In genomic region chr2:118897808-118898207, GRCm38 (mm10) we compare ENCODE assay signal across 12 mouse cellular contexts. TPM values are rescaled to one million over a fixed set of nuclear protein-coding genes. Genes with fewer than 3 reads are reported as not detected.
DNase-seq lines count a peak whose midpoint lies in the region; ATAC-seq lines count a peak whose summit lies in the region.
"Had no signal": no experiment of that assay in that cellular context is flagged by ENCODE, and none has a peak within 500 bp of the region (broad histone marks: within the 10 kb centered on the region; RNA-seq: fewer than 3 reads in every experiment).

No protein-coding gene starts in this region.

- H3K36me3 ChIP-seq in heart, embryonic 12.5 days = no peaks in the 10 kb centered on the region
- no peaks in the 10 kb centered on the region for H3K36me3 ChIP-seq in midbrain, embryonic 12.5 days
- no peaks in the 10 kb centered on the region for H3K36me3 ChIP-seq in midbrain, embryonic 13.5 days
- no peaks in the 10 kb centered on the region for H3K36me3 ChIP-seq in neural tube, embryonic 13.5 days
- H3K36me3 ChIP-seq: liver, embryonic 13.5 days had no signal

- H3K9me3 ChIP-seq in heart, embryonic 12.5 days (replicated peaks) = no peaks in the 10 kb centered on the region
- no peaks in the 10 kb centered on the region for H3K9me3 ChIP-seq in midbrain, embryonic 12.5 days
- H3K9me3 ChIP-seq in midbrain, embryonic 13.5 days = no peaks in the 10 kb centered on the region
- no peaks in the 10 kb centered on the region for H3K9me3 ChIP-seq in neural tube, embryonic 13.5 days
- H3K9me3 ChIP-seq: liver, embryonic 13.5 days had no signal

- intact Hi-C loops in heart, postnatal 14 days (cut with DNase I) = no loop called here

- no peak for ATAC-seq in heart, embryonic 12.5 days (ENCODE audit: insufficient number of reproducible peaks, low FRiP score)
- no peak for ATAC-seq in midbrain, embryonic 12.5 days (ENCODE audit: low FRiP score, low read depth)
- ATAC-seq in midbrain, embryonic 13.5 days = no peak
- no peak for ATAC-seq in neural tube, embryonic 13.5 days (ENCODE audit: low read depth)

- H3K4me3 ChIP-seq in heart, embryonic 12.5 days = 0 out of 2 replicates have a peak overlapping the region, but pooled peaks have one; percentile 3
- H3K4me3 ChIP-seq in midbrain, embryonic 12.5 days = no peak overlapping the region
- no peak overlapping the region for H3K4me3 ChIP-seq in midbrain, embryonic 13.5 days (replicated peaks)
- H3K4me3 ChIP-seq in neural tube, embryonic 13.5 days = no peak overlapping the region

- H3K27ac ChIP-seq in heart, embryonic 12.5 days (ENCODE audit: poor library complexity, severe bottlenecking) = no peak overlapping the region
- no peak overlapping the region for H3K27ac ChIP-seq in midbrain, embryonic 12.5 days (replicated peaks)
- no peak overlapping the region for H3K27ac ChIP-seq in midbrain, embryonic 13.5 days
- no peak overlapping the region for H3K27ac ChIP-seq in neural tube, embryonic 13.5 days (replicated peaks)
- H3K27ac ChIP-seq: gastrocnemius, adult 2 months; liver, embryonic 13.5 days had no signal

- peaks cover 74% of the 10 kb centered on the region for H3K27me3 ChIP-seq in heart, embryonic 12.5 days (replicated peaks)
- H3K27me3 ChIP-seq in midbrain, embryonic 12.5 days = peaks cover 78% of the 10 kb centered on the region
- peaks cover 75% of the 10 kb centered on the region for H3K27me3 ChIP-seq in midbrain, embryonic 13.5 days
- H3K27me3 ChIP-seq in neural tube, embryonic 13.5 days = peaks cover 78% of the 10 kb centered on the region

- WGBS in heart, embryonic 12.5 days = under 1% methylated on average over 11 of the region's 11 CpGs
- 2% methylated on average over 11 of the region's 11 CpGs for WGBS in midbrain, embryonic 12.5 days
- 2% methylated on average over 11 of the region's 11 CpGs for WGBS in midbrain, embryonic 13.5 days
- under 1% methylated on average over 11 of the region's 11 CpGs for WGBS in neural tube, embryonic 13.5 days

- peaks cover 31% of the 10 kb centered on the region for H3K4me1 ChIP-seq in heart, embryonic 12.5 days (replicated peaks)
- H3K4me1 ChIP-seq in midbrain, embryonic 12.5 days = peaks cover 38% of the 10 kb centered on the region
- H3K4me1 ChIP-seq in midbrain, embryonic 13.5 days (replicated peaks) = peaks cover 43% of the 10 kb centered on the region
- peaks cover 47% of the 10 kb centered on the region for H3K4me1 ChIP-seq in neural tube, embryonic 13.5 days (replicated peaks)

- H3K4me2 ChIP-seq in heart, embryonic 12.5 days = peak overlapping the region; percentile 12; the same call in 1 of the 2 replicates
- H3K4me2 ChIP-seq in midbrain, embryonic 12.5 days (replicated peaks) = peak overlapping the region; percentile 14; the same call in 1 of the 2 replicates
- no peak overlapping the region for H3K4me2 ChIP-seq in midbrain, embryonic 13.5 days (replicated peaks)
- H3K4me2 ChIP-seq in neural tube, embryonic 13.5 days = peak overlapping the region; percentile 63; the same call in 1 of the 2 replicates

- no peak overlapping the region for H3K9ac ChIP-seq in heart, embryonic 12.5 days
- no peak overlapping the region for H3K9ac ChIP-seq in midbrain, embryonic 12.5 days (replicated peaks)
- no peak overlapping the region for H3K9ac ChIP-seq in midbrain, embryonic 13.5 days (replicated peaks)
- H3K9ac ChIP-seq in neural tube, embryonic 13.5 days = 0 out of 2 replicates have a peak overlapping the region, but pooled peaks have one; percentile 3
- H3K9ac ChIP-seq: liver, embryonic 13.5 days had no signal

- DNase-seq in heart, postnatal 14 days = no peak
- DNase-seq in induced T-regulatory cell, adult 2 months (ENCODE audit: low read depth) = peak; percentile 25
- DNase-seq in gastrocnemius, adult 8-10 months (ENCODE audit: low spot score in 2 of 2) = no peak
- DNase-seq in right cerebral cortex, postnatal 36 days (ENCODE audit: low spot score in 2 of 2) = no peak
- DNase-seq: gastrocnemius, adult 2 months; kidney, adult 2 months; layer of hippocampus, adult 9-11 months; liver, embryonic 13.5 days had no signal

RNA-seq across cellular contexts. Expression of gene Bahd1, which starts 2.4 kb away (rescaled TPM):
- 4.5 and 4.8 TPM in 2 replicates for polyA plus RNA-seq in heart, embryonic 12.5 days (2016; fragmentation: Nextera tagmentation; extraction: Ambion mirVana)
- total RNA-seq in heart, postnatal 14 days (2021) = 10 to 100 TPM; 15.9 to 17.7 TPM
- polyA plus RNA-seq in midbrain, embryonic 12.5 days (2016; fragmentation: Nextera tagmentation; extraction: Ambion mirVana) = 6.4 and 6.7 TPM in 2 replicates
- polyA plus RNA-seq in midbrain, embryonic 13.5 days (2015; fragmentation: Nextera tagmentation; extraction: Ambion mirVana) = 4.2 and 5.0 TPM in 2 replicates
- 5.4 TPM in 2 replicates for polyA plus RNA-seq in neural tube, embryonic 13.5 days (2015; fragmentation: Nextera tagmentation; extraction: Ambion mirVana)
- 1 to 10 TPM; 4.6 to 7.1 (median 5.2) TPM for total RNA-seq in gastrocnemius, adult 8-10 months (2022)

RNA-seq across cellular contexts. Expression of gene Chst14, which starts 28.5 kb away (rescaled TPM):
- 23.9 and 25.4 TPM in 2 replicates for polyA plus RNA-seq in heart, embryonic 12.5 days (2016; fragmentation: Nextera tagmentation; extraction: Ambion mirVana)
- 10 to 100 TPM; 10.2 to 11.3 TPM for total RNA-seq in heart, postnatal 14 days (2021)
- polyA plus RNA-seq in midbrain, embryonic 12.5 days (2016; fragmentation: Nextera tagmentation; extraction: Ambion mirVana) = 14.5 and 19.5 TPM in 2 replicates
- 6.2 and 6.6 TPM in 2 replicates for polyA plus RNA-seq in midbrain, embryonic 13.5 days (2015; fragmentation: Nextera tagmentation; extraction: Ambion mirVana)
- polyA plus RNA-seq in neural tube, embryonic 13.5 days (2015; fragmentation: Nextera tagmentation; extraction: Ambion mirVana) = 10.4 TPM in 2 replicates
- 1 to 10 TPM; 1.0 to 2.3 (median 1.9) TPM for total RNA-seq in gastrocnemius, adult 8-10 months (2022)

RNA-seq across cellular contexts. Expression of gene Ivd, which starts 36.1 kb away (rescaled TPM):
- polyA plus RNA-seq in heart, embryonic 12.5 days (2016; fragmentation: Nextera tagmentation; extraction: Ambion mirVana) = 68.2 and 68.7 TPM in 2 replicates
- 100 to 1,000 TPM; 150 to 163 TPM for total RNA-seq in heart, postnatal 14 days (2021)
- 49.0 and 55.2 TPM in 2 replicates for polyA plus RNA-seq in midbrain, embryonic 12.5 days (2016; fragmentation: Nextera tagmentation; extraction: Ambion mirVana)
- 42.5 and 42.8 TPM in 2 replicates for polyA plus RNA-seq in midbrain, embryonic 13.5 days (2015; fragmentation: Nextera tagmentation; extraction: Ambion mirVana)
- polyA plus RNA-seq in neural tube, embryonic 13.5 days (2015; fragmentation: Nextera tagmentation; extraction: Ambion mirVana) = 47.7 and 48.5 TPM in 2 replicates
- total RNA-seq in gastrocnemius, adult 8-10 months (2022) = 100 to 1,000 TPM; 121 to 159 (median 140) TPM
